Mouse (Mus musculus) CH12.LX (cell line): ENCODE data around the gene Pklr. TPM values are rescaled to one million over a fixed set of nuclear protein-coding genes. Genes with fewer than 3 reads are reported as not detected.
A peak's percentile ranks its signal among the peaks of the same experiment; 100 is the strongest.
"Not testable (repeated sequence)": the region's sequence is repeated elsewhere in the genome, so short reads cannot be mapped to it uniquely, and the experiment has no call there.

ENCODE experiments used
- DNase-seq: peaks from one replicate; pipeline ENCODE4 v3.0.0-alpha.2; 2013; ENCODE audit errors: extremely low read depth
- H3K27ac ChIP-seq: 2 replicates; pipeline ENCODE4 v1.5.1; 2012; ENCODE audit warnings: low read depth, mild to moderate bottlenecking, control low read depth, moderate library complexity; ENCODE audit not compliant: insufficient read depth
- H3K27me3 ChIP-seq: replicated peaks from 2 replicates; pipeline ENCODE3; 2012; ENCODE audit warnings: inconsistent platforms
- H3K36me3 ChIP-seq, 2 experiments: replicated peaks in 1 of 2; 2 replicates each; pipeline versions ENCODE3 to v1.6.1; 2012; ENCODE audit warnings: inconsistent platforms in 1 of 2, low read length in 1 of 2, mild to moderate bottlenecking in 1 of 2, mixed read lengths in 1 of 2, moderate library complexity in 1 of 2; ENCODE audit not compliant: control insufficient read depth in 1 of 2, insufficient read depth in 1 of 2
- H3K4me1 ChIP-seq, 2 experiments: 2 replicates each; pipeline ENCODE4 v1.6.1; 2012; ENCODE audit warnings: inconsistent platforms in 1 of 2, moderate library complexity in 1 of 2; ENCODE audit not compliant: insufficient read depth in 2 of 2, control insufficient read depth in 1 of 2
- H3K4me2 ChIP-seq: 2 replicates; pipeline ENCODE4 v1.6.1; 2012; ENCODE audit warnings: low read depth, mild to moderate bottlenecking, control low read depth; ENCODE audit not compliant: poor library complexity, insufficient read depth, severe bottlenecking
- H3K4me3 ChIP-seq, 3 experiments: fragments of 150-350 bp in 1 of 3; sonication (generic) in 1 of 3; replicated peaks in 1 of 3; 2 replicates each; pipeline versions ENCODE3 to v1.5.1; 2011 to 2012; ENCODE audit warnings: low read depth in 2 of 3, low read length in 2 of 3, mild to moderate bottlenecking in 2 of 3, moderate library complexity in 2 of 3, control low read depth in 1 of 3, improper control_type of control experiment in 1 of 3, inconsistent platforms in 1 of 3, mixed read lengths in 1 of 3; ENCODE audit not compliant: poor library complexity in 1 of 3
- H3K79me2 ChIP-seq: replicated peaks from 2 replicates; pipeline ENCODE4 v1.6.1; 2012; ENCODE audit warnings: mild to moderate bottlenecking, moderate library complexity; ENCODE audit not compliant: control insufficient read depth, poor library complexity, insufficient read depth, severe bottlenecking; ENCODE audit errors: extremely low read depth
- H3K9ac ChIP-seq: 2 replicates; pipeline ENCODE4 v1.6.1; 2012; ENCODE audit warnings: low read depth, mild to moderate bottlenecking, control low read depth, moderate library complexity; ENCODE audit not compliant: insufficient read depth
- H3K9me3 ChIP-seq: replicated peaks from 2 replicates; pipeline ENCODE3; 2012; ENCODE audit warnings: low read length, inconsistent platforms, mixed read lengths
- ETS1 ChIP-seq: conservative IDR thresholded peaks from 2 replicates; pipeline ENCODE4 v1.6.1; 2012; ENCODE audit warnings: low read depth, mild to moderate bottlenecking, inconsistent platforms, low read length, improper control_type of control experiment, moderate library complexity
- GABPA ChIP-seq: IDR thresholded peaks from 2 replicates; pipeline ENCODE4 v1.6.1; 2012; ENCODE audit warnings: low read depth, low read length, improper control_type of control experiment, inconsistent platforms; ENCODE audit not compliant: insufficient replicate concordance
- MAFK ChIP-seq: IDR thresholded peaks from 2 replicates; pipeline ENCODE4 v1.6.1; 2011; ENCODE audit warnings: low read length, improper control_type of control experiment; ENCODE audit not compliant: insufficient replicate concordance
- MXI1 ChIP-seq: IDR thresholded peaks from 2 replicates; pipeline ENCODE4 v1.6.1; 2011; ENCODE audit warnings: mild to moderate bottlenecking, low read depth, low read length, improper control_type of control experiment
- SIN3A ChIP-seq: IDR thresholded peaks from 2 replicates; pipeline ENCODE4 v1.6.1; 2012; ENCODE audit warnings: low read length, improper control_type of control experiment, inconsistent platforms
- SMC3 ChIP-seq: IDR thresholded peaks from 2 replicates; pipeline ENCODE4 v1.6.1; 2011; ENCODE audit warnings: low read depth, low read length, improper control_type of control experiment
- TBP ChIP-seq: conservative IDR thresholded peaks from 2 replicates; pipeline ENCODE4 v1.6.1; 2011; ENCODE audit warnings: low read depth, low read length, improper control_type of control experiment
- ZNF384 ChIP-seq: IDR thresholded peaks from 2 replicates; pipeline ENCODE4 v1.6.1; 2012; ENCODE audit warnings: low read depth, low read length, improper control_type of control experiment, inconsistent platforms
- dilution Hi-C: fragments of 300-500 bp; cut with MboI; formaldehyde crosslinking; loops from 2 replicates; pipeline ENCODE4 v1.14.3; 2020; ENCODE audit warnings: low sequenced_read_pairs; ENCODE audit not compliant: extremely low pct_unique_long_range_greater_than_20kb, extremely low pct_ligation_motif_present
- in situ Hi-C: fragments of 300-500 bp; cut with MboI; formaldehyde crosslinking; loops from 3 replicates; pipeline ENCODE4 v1.14.3; 2019; ENCODE audit warnings: low sequenced_read_pairs, low pct_ligation_motif_present, low pct_unique_long_range_greater_than_20kb, mixed read lengths
- polyA plus RNA-seq: library from polyadenylated mRNA; unstranded; fragments of >175 nt; gene quantifications from 2 replicates; pipeline ENCODE4 v1.2.1, GENCODE M21; 2012; ENCODE audit warnings: low read depth; ENCODE audit not compliant: insufficient read length
- total RNA-seq, 2 experiments: library from RNA; depleted of rRNA; stranded (reverse); fragments of 300-350 nt in 1 of 2; fragments of >200 nt in 1 of 2; gene quantifications; 2 replicates each; pipeline ENCODE4 v1.2.3; 2012 to 2014

Pklr gene
- total and polyA plus RNA-seq, 3 experiments: not detected

- DNase-seq: not testable (repeated sequence)
- H3K4me1 ChIP-seq: peaks cover 3 to 39% of the 10 kb centered on the region in 2 experiments
- peak; percentile 56; the same call in 1 of the 2 replicates for TF ChIP-seq TBP
- TF ChIP-seq, all 38 proteins: peak for 1; not testable (repeated sequence) for 37
- H3K9me3 ChIP-seq, in situ Hi-C loops, dilution Hi-C loops, H3K9ac ChIP-seq, H3K27me3 ChIP-seq, H3K4me3 ChIP-seq, H3K36me3 ChIP-seq, H3K4me2 ChIP-seq, H3K27ac ChIP-seq: not testable (repeated sequence)
- peaks cover 13% of the 10 kb centered on the region for H3K79me2 ChIP-seq
Observed at GRCm38 (mm10) chr3:89161207-89161606, 25.3 kb downstream of the Pklr start.

GRCm38 (mm10) chr3:89161786-89162185 is 25.8 kb downstream of the Pklr start:
- H3K4me3 ChIP-seq: no peak overlapping the region
- DNase-seq: no peak
- H3K4me1 ChIP-seq: peaks cover 4 to 45% of the 10 kb centered on the region in 2 experiments
- no peak overlapping the region for H3K9ac ChIP-seq
- dilution Hi-C loops: no loop called here
- H3K4me2 ChIP-seq: no peak overlapping the region
- in situ Hi-C loops: no loop called here
- peaks cover 18% of the 10 kb centered on the region for H3K79me2 ChIP-seq
- H3K27me3 ChIP-seq: no peaks in the 10 kb centered on the region
- peaks cover 5 to 10% of the 10 kb centered on the region in 2 experiments for H3K36me3 ChIP-seq
- no peaks in the 10 kb centered on the region for H3K9me3 ChIP-seq
- peak; percentile 55 for TF ChIP-seq ZNF384
- TF ChIP-seq ETS1: no peak
- no peak for TF ChIP-seq GABPA
- no peak overlapping the region for H3K27ac ChIP-seq

DNA sequence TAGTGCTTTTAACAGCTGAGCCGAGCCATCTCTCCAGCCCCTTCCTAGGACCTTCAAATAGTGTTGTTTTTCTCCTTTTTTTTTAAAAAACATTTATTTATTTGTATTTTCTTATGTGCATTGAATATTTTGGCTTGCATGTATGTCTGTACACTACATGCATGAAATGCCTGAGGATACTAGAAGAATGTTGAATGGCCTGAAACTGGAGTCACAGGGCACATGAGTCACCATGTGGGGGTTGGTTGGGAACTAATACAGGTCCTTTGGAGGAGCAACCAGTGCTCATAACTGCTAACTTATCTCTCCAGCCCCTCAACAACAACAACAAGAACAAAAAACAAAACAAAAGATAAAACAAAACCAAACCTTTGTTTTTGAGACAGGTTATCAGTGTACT is 27.2 kb downstream of the Pklr start:
- Histone ChIP-seq H3K36me3 (peaks cover 14 to 19% of the 10 kb centered on the region in 2 experiments), H3K4me3 (no peak overlapping the region), H3K27me3 (no peaks in the 10 kb centered on the region), H3K9me3 (no peaks in the 10 kb centered on the region), H3K4me2 (no peak overlapping the region), H3K4me1 (peaks cover 8 to 47% of the 10 kb centered on the region in 2 experiments)
- dilution Hi-C loops: no loop called here
- TF ChIP-seq MAFK (no peak), SMC3 (no peak), MXI1 (no peak), SIN3A (0 out of 2 replicates have a peak, but pooled peaks have one; percentile 51)
- TF ChIP-seq, all 38 proteins: peak for 1
- DNase-seq: peak; percentile 22
- peaks cover 22% of the 10 kb centered on the region for H3K79me2 ChIP-seq
- no peak overlapping the region for H3K9ac ChIP-seq
- in situ Hi-C loops: no loop called here
- no peak overlapping the region for H3K27ac ChIP-seq
